Mouse (Mus musculus) granulocyte monocyte progenitor cell, adult 5-6 weeks (primary cell): ENCODE data around the gene Gabarapl2. TPM values are rescaled to one million over a fixed set of nuclear protein-coding genes. Genes with fewer than 3 reads are reported as not detected.
A peak's percentile ranks its signal among the peaks of the same experiment; 100 is the strongest.
"Not testable (repeated sequence)": the region's sequence is repeated elsewhere in the genome, so short reads cannot be mapped to it uniquely, and the experiment has no call there.

Experiments used
- ATAC-seq: replicated peaks from 2 replicates; pipeline ENCODE4 v1.8.0; 2016; ENCODE audit warnings: mild to moderate bottlenecking, moderate TSS enrichment, inconsistent platforms; ENCODE audit not compliant: poor library complexity, severe bottlenecking
- total RNA-seq, 2 experiments: library from RNA; stranded (forward) in 1 of 2; stranded (reverse) in 1 of 2; fragments of 200-712, 200-1000 nt in 1 of 2; fragments of >200 nt in 1 of 2; fragmentation: Nextera tagmentation in 1 of 2; gene quantifications; 2 replicates each; pipeline ENCODE4 v1.2.3; 2014 to 2017

Gabarapl2 gene
- total RNA-seq, 2 experiments from 2014 or later, result 23.3 to 78.4 TPM

- peak; percentile 99 for ATAC-seq
These were observed 7.0 kb upstream of the Gabarapl2 start, which contains the start of gene Tmem231 for GRCm38 (mm10) chr8:111933348-111934076. Gene Tmem231, minus strand, starts transcription at chr8:111933881.

- no peak for ATAC-seq
These were observed 6.3 kb upstream of the Gabarapl2 start for GRCm38 (mm10) chr8:111934201-111934600.

GRCm38 (mm10) chr8:111937184-111937583, 3.3 kb upstream of the Gabarapl2 start:
- no peak for ATAC-seq

- ATAC-seq, result not testable (repeated sequence)
These were observed 2.2 kb upstream of the Gabarapl2 start for GRCm38 (mm10) chr8:111938076-111938985.

GRCm38 (mm10) chr8:111939516-111940142, 874 bp upstream of the Gabarapl2 start:
- peak; percentile 78 for ATAC-seq

- peak; percentile 50 for ATAC-seq
These were observed 575 bp downstream of the Gabarapl2 start for GRCm38 (mm10) chr8:111941101-111941454.

- no peak for ATAC-seq
These were observed 3.0 kb downstream of the Gabarapl2 start for GRCm38 (mm10) chr8:111943544-111943943.

GRCm38 (mm10) chr8:111947144-111947543, 6.6 kb downstream of the Gabarapl2 start:
- peak; percentile 22; the same call in 1 of the 2 replicates for ATAC-seq

GRCm38 (mm10) chr8:111947954-111948353, 7.5 kb downstream of the Gabarapl2 start:
- no peak for ATAC-seq

GRCm38 (mm10) chr8:111950846-111951245, 10.3 kb downstream of the Gabarapl2 start:
- ATAC-seq, result peak; percentile 40; the same call in 1 of the 2 replicates

- no peak for ATAC-seq
These were observed 10.8 kb downstream of the Gabarapl2 start for GRCm38 (mm10) chr8:111951317-111951716.

GRCm38 (mm10) chr8:111951936-111952335, 11.4 kb downstream of the Gabarapl2 start:
- no peak for ATAC-seq

GRCm38 (mm10) chr8:111954844-111955594, 14.5 kb downstream of the Gabarapl2 start:
- no peak for ATAC-seq

- no peak for ATAC-seq
These were observed 15.4 kb downstream of the Gabarapl2 start for GRCm38 (mm10) chr8:111955879-111956278.

- no peak for ATAC-seq
These were observed 16.7 kb downstream of the Gabarapl2 start for GRCm38 (mm10) chr8:111957231-111957630.

GRCm38 (mm10) chr8:111960591-111961321, 20.3 kb downstream of the Gabarapl2 start:
- no peak for ATAC-seq

- 0 out of 2 replicates have a peak, but pooled peaks have one; percentile 25 for ATAC-seq
These were observed 20.8 kb downstream of the Gabarapl2 start for GRCm38 (mm10) chr8:111961330-111961729.

GRCm38 (mm10) chr8:111962589-111962988, 22.1 kb downstream of the Gabarapl2 start:
- ATAC-seq, result no peak

- no peak for ATAC-seq
These were observed 22.6 kb downstream of the Gabarapl2 start for GRCm38 (mm10) chr8:111963091-111963490.
